Mouse (Mus musculus) MEL (cell line): ENCODE measurements at regions not wholly inside any gene's neighbourhood (a gene's known extent, or its start where the extent isn't known, plus 50 kb on each side); places are given as distances from the start of the nearest gene placed in this dataset.

Experiments
- DNase-seq: peaks from one replicate; pipeline ENCODE4 v3.0.0; 2011; ENCODE audit warnings: low read depth, low spot score
- H3K27ac ChIP-seq: 2 replicates; pipeline ENCODE4 v1.5.1; 2012; ENCODE audit warnings: low read depth, mild to moderate bottlenecking, control low read depth, low read length, moderate library complexity; ENCODE audit not compliant: control insufficient read depth
- H3K27me3 ChIP-seq, 2 experiments: fragments of 150-350 bp in 1 of 2; sonication (generic) in 1 of 2; 2 replicates each; pipeline ENCODE4 v1.6.1; 2012; ENCODE audit warnings: low read length in 2 of 2, mild to moderate bottlenecking in 2 of 2, improper control_type of control experiment in 1 of 2, moderate library complexity in 1 of 2; ENCODE audit not compliant: insufficient read depth in 2 of 2, control insufficient read depth in 1 of 2
- H3K36me3 ChIP-seq, 2 experiments: 2 replicates each; pipeline ENCODE4 v1.6.1; 2012 to 2014; ENCODE audit warnings: low read length in 2 of 2, improper control_type of control experiment in 1 of 2, inconsistent platforms in 1 of 2, mild to moderate bottlenecking in 1 of 2; ENCODE audit not compliant: insufficient read depth in 2 of 2, control insufficient read depth in 1 of 2
- H3K4me1 ChIP-seq, 2 experiments: fragments of 150-350 bp in 1 of 2; sonication (generic) in 1 of 2; 2 replicates each; pipeline ENCODE4 v1.6.1; 2012; ENCODE audit warnings: low read length in 2 of 2, improper control_type of control experiment in 1 of 2, mild to moderate bottlenecking in 1 of 2; ENCODE audit not compliant: insufficient read depth in 2 of 2, control insufficient read depth in 1 of 2
- H3K4me3 ChIP-seq, 2 experiments: fragments of 150-350 bp in 1 of 2; sonication (generic) in 1 of 2; 2 replicates each; pipeline ENCODE4 v1.5.1; 2012; ENCODE audit warnings: low read depth in 2 of 2, low read length in 2 of 2, mild to moderate bottlenecking in 2 of 2, moderate library complexity in 2 of 2, control low read depth in 1 of 2, improper control_type of control experiment in 1 of 2; ENCODE audit not compliant: control insufficient read depth in 1 of 2, insufficient read depth in 1 of 2
- H3K79me2 ChIP-seq: 2 replicates; pipeline ENCODE4 v1.6.1; 2012; ENCODE audit warnings: mild to moderate bottlenecking, low read length, moderate library complexity; ENCODE audit not compliant: control insufficient read depth, poor library complexity, insufficient read depth
- H3K9ac ChIP-seq: 2 replicates; pipeline ENCODE4 v1.6.1; 2012; ENCODE audit warnings: low read depth, mild to moderate bottlenecking, control low read depth, low read length, moderate library complexity; ENCODE audit not compliant: control insufficient read depth, poor library complexity, severe bottlenecking
- H3K9me3 ChIP-seq: fragments of 150-350 bp; sonication (generic); replicated peaks from 2 replicates; pipeline ENCODE4 v1.6.1; 2012; ENCODE audit warnings: mild to moderate bottlenecking, low read length, improper control_type of control experiment, moderate library complexity; ENCODE audit not compliant: insufficient read depth
- CHD1 ChIP-seq: IDR thresholded peaks from 2 replicates; pipeline ENCODE4 v1.6.1; 2012; ENCODE audit warnings: low read depth, mild to moderate bottlenecking, inconsistent platforms, low read length, improper control_type of control experiment
- CHD2 ChIP-seq: IDR thresholded peaks from 2 replicates; pipeline ENCODE4 v1.6.1; 2011; ENCODE audit warnings: low read length, improper control_type of control experiment
- CTCF ChIP-seq, 3 experiments: IDR thresholded peaks in 2 of 3; conservative IDR thresholded peaks in 1 of 3; 2 replicates each; pipeline ENCODE4 v1.5.1; 2011 to 2012; ENCODE audit warnings: low read length in 3 of 3, low read depth in 2 of 3, mild to moderate bottlenecking in 2 of 3, improper control_type of control experiment in 1 of 3, inconsistent platforms in 1 of 3, mixed read lengths in 1 of 3, moderate library complexity in 1 of 3; ENCODE audit not compliant: control insufficient read depth in 1 of 3, insufficient read depth in 1 of 3, poor library complexity in 1 of 3, severe bottlenecking in 1 of 3
- E2F4 ChIP-seq: IDR thresholded peaks from 2 replicates; pipeline ENCODE4 v1.6.1; 2011; ENCODE audit warnings: low read depth, low read length, improper control_type of control experiment, borderline replicate concordance
- ELF1 ChIP-seq: IDR thresholded peaks from 2 replicates; pipeline ENCODE4 v1.6.1; 2014; ENCODE audit warnings: low read depth, mild to moderate bottlenecking, inconsistent platforms, low read length, improper control_type of control experiment, moderate library complexity
- ETS1 ChIP-seq: IDR thresholded peaks from 2 replicates; pipeline ENCODE4 v1.6.1; 2012; ENCODE audit warnings: low read depth, mild to moderate bottlenecking, inconsistent platforms, low read length, improper control_type of control experiment, moderate library complexity
- GABPA ChIP-seq: IDR thresholded peaks from 2 replicates; pipeline ENCODE4 v1.6.1; 2012; ENCODE audit warnings: low read depth, mild to moderate bottlenecking, inconsistent platforms, low read length, improper control_type of control experiment, moderate library complexity
- MAFK ChIP-seq: IDR thresholded peaks from 2 replicates; pipeline ENCODE4 v1.6.1; 2011; ENCODE audit warnings: low read depth, mild to moderate bottlenecking, low read length, improper control_type of control experiment, borderline replicate concordance
- MAX ChIP-seq: IDR thresholded peaks from 2 replicates; pipeline ENCODE4 v1.6.1; 2011; ENCODE audit warnings: low read length, improper control_type of control experiment
- MXI1 ChIP-seq: IDR thresholded peaks from 2 replicates; pipeline ENCODE4 v1.6.1; 2011; ENCODE audit warnings: mild to moderate bottlenecking, low read depth, low read length, improper control_type of control experiment
- MYC ChIP-seq: IDR thresholded peaks from 2 replicates; pipeline ENCODE4 v1.6.1; 2011; ENCODE audit warnings: low read depth, mild to moderate bottlenecking, low read length, improper control_type of control experiment, moderate library complexity
- NELFE ChIP-seq: IDR thresholded peaks from 2 replicates; pipeline ENCODE4 v1.6.1; 2011; ENCODE audit warnings: low read depth, low read length, improper control_type of control experiment
- NRF1 ChIP-seq: IDR thresholded peaks from 2 replicates; pipeline ENCODE4 v1.6.1; 2014; ENCODE audit warnings: low read depth, mild to moderate bottlenecking, inconsistent platforms, low read length, improper control_type of control experiment, moderate library complexity; ENCODE audit not compliant: poor library complexity, insufficient read depth, severe bottlenecking
- POLR2AphosphoS2 ChIP-seq: IDR thresholded peaks from 2 replicates; pipeline ENCODE4 v1.6.1; 2011; ENCODE audit warnings: low read length, improper control_type of control experiment
- RAD21 ChIP-seq: IDR thresholded peaks from 2 replicates; pipeline ENCODE4 v1.6.1; 2011; ENCODE audit warnings: mild to moderate bottlenecking, low read depth, low read length, improper control_type of control experiment
- RCOR1 ChIP-seq: IDR thresholded peaks from 2 replicates; pipeline ENCODE4 v1.6.1; 2012; ENCODE audit warnings: low read depth, mild to moderate bottlenecking, inconsistent platforms, low read length, improper control_type of control experiment
- SMC3 ChIP-seq: IDR thresholded peaks from 2 replicates; pipeline ENCODE4 v1.6.1; 2011; ENCODE audit warnings: low read depth, low read length, improper control_type of control experiment
- TAL1 ChIP-seq: IDR thresholded peaks from 2 replicates; pipeline ENCODE4 v1.6.1; 2012; ENCODE audit warnings: mild to moderate bottlenecking, inconsistent platforms, low read length, moderate library complexity, mixed read lengths
- TCF12 ChIP-seq: IDR thresholded peaks from 2 replicates; pipeline ENCODE4 v1.6.1; 2014; ENCODE audit warnings: low read depth, mild to moderate bottlenecking, inconsistent platforms, low read length, improper control_type of control experiment, moderate library complexity
- UBTF ChIP-seq: IDR thresholded peaks from 2 replicates; pipeline ENCODE4 v1.6.1; 2012; ENCODE audit warnings: low read depth, mild to moderate bottlenecking, inconsistent platforms, low read length, improper control_type of control experiment, moderate library complexity, borderline replicate concordance; ENCODE audit not compliant: insufficient read depth
- USF2 ChIP-seq, 2 experiments: IDR thresholded peaks; 2 replicates each; pipeline ENCODE4 v1.6.1; 2011 to 2012; ENCODE audit warnings: improper control_type of control experiment in 2 of 2, low read length in 2 of 2, borderline replicate concordance in 1 of 2, inconsistent platforms in 1 of 2, low read depth in 1 of 2, mild to moderate bottlenecking in 1 of 2; ENCODE audit not compliant: insufficient read depth in 1 of 2
- ZC3H11A ChIP-seq: IDR thresholded peaks from 2 replicates; pipeline ENCODE4 v1.6.1; 2012; ENCODE audit warnings: low read depth, mild to moderate bottlenecking, inconsistent platforms, low read length, improper control_type of control experiment
- ZMIZ1 ChIP-seq: IDR thresholded peaks from 2 replicates; pipeline ENCODE4 v1.6.1; 2012; ENCODE audit warnings: low read depth, mild to moderate bottlenecking, inconsistent platforms, low read length, improper control_type of control experiment, moderate library complexity
- ZNF384 ChIP-seq: IDR thresholded peaks from 2 replicates; pipeline ENCODE4 v1.6.1; 2012; ENCODE audit warnings: low read depth, mild to moderate bottlenecking, inconsistent platforms, low read length, improper control_type of control experiment

- no peak overlapping the region for H3K27ac ChIP-seq
- no peaks in the 10 kb centered on the region for H3K9me3 ChIP-seq
- H3K9ac ChIP-seq: no peak overlapping the region
- DNase-seq: no peak
- no peak overlapping the region for H3K4me3 ChIP-seq
- H3K36me3 ChIP-seq: no peaks in the 10 kb centered on the region
- H3K4me1 ChIP-seq: no peaks in the 10 kb centered on the region
- H3K27me3 ChIP-seq: no peaks in the 10 kb centered on the region
- TF ChIP-seq MXI1: no peak
- no peak for TF ChIP-seq TAL1
- TF ChIP-seq NRF1: no peak
- no peak for TF ChIP-seq POLR2AphosphoS2
- TF ChIP-seq CHD1: no peak
- TF ChIP-seq MYC: no peak
- no peak for TF ChIP-seq SMC3
- no peak for TF ChIP-seq ZMIZ1
- TF ChIP-seq CTCF (IDR thresholded peaks at IDR 0.05 in 2 of 3, conservative IDR thresholded peaks at IDR 0.05 in 1 of 3; ENCODE audit: control insufficient read depth in 1 of 3, insufficient read depth in 1 of 3, low read depth in 2 of 3, low read length in 3 of 3, poor library complexity in 1 of 3, severe bottlenecking in 1 of 3): no peak
- TF ChIP-seq GABPA: no peak
- no peak for TF ChIP-seq RAD21
- no peak for TF ChIP-seq ZC3H11A
- no peak for TF ChIP-seq E2F4
- TF ChIP-seq CHD2: no peak
- TF ChIP-seq ZNF384: no peak
- no peaks in the 10 kb centered on the region for H3K79me2 ChIP-seq
These were observed 155.4 kb downstream of the Kif26a start for GRCm38 (mm10) chr12:112301411-112301891.

- H3K4me1 ChIP-seq: no peaks in the 10 kb centered on the region
- H3K4me3 ChIP-seq: no peak overlapping the region
- H3K27me3 ChIP-seq: no peaks in the 10 kb centered on the region
- H3K36me3 ChIP-seq: no peaks in the 10 kb centered on the region
- no peaks in the 10 kb centered on the region for H3K9me3 ChIP-seq
- no peak for TF ChIP-seq NELFE
- TF ChIP-seq ZMIZ1: no peak
- TF ChIP-seq USF2 (IDR thresholded peaks at IDR 0.05; ENCODE audit: borderline replicate concordance in 1 of 2, insufficient read depth in 1 of 2, low read depth in 1 of 2, low read length in 2 of 2): no peak
- TF ChIP-seq RCOR1: no peak
- no peak for TF ChIP-seq RAD21
- no peak for TF ChIP-seq UBTF
- TF ChIP-seq ETS1: no peak
- no peak for TF ChIP-seq TAL1
- no peak for TF ChIP-seq MAX
- TF ChIP-seq MAFK: no peak
- TF ChIP-seq ELF1: no peak
- no peak for TF ChIP-seq TCF12
- no peak for DNase-seq
- no peaks in the 10 kb centered on the region for H3K79me2 ChIP-seq
- H3K9ac ChIP-seq: no peak overlapping the region
- H3K27ac ChIP-seq: no peak overlapping the region
These were observed 155.9 kb downstream of the Kif26a start for GRCm38 (mm10) chr12:112301929-112302328.
